In the genomic region with DNA sequence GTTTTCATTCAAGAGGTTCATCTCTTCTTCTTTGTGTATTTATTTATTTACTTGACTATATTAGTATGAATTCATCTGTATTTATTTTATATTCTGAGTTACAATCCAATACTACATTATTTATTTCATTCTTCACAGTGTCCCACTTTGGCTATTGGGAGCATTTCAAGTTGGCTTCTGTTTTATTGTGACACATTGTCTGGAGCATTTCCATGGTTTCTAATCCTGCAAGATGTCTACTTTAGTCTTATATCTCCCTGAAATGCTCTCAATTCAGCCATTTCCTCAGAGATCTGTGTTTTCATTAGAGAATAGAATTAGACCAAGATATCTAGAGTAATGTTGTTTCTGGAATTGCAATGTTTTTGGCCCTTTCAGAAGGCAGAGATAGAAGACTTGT, we compare ENCODE assay signal across 19 mouse cellular contexts.
"Had no signal": no experiment of that assay in that cellular context is flagged by ENCODE, and none has a peak within 500 bp of the region (broad histone marks: within the 10 kb centered on the region; RNA-seq: fewer than 3 reads in every experiment).

No protein-coding gene starts in this region.

- H3K4me2 ChIP-seq: limb, embryonic 15.5 days; liver, embryonic 12.5 days; lung, embryonic 15.5 days; midbrain, embryonic 11.5 days; midbrain, embryonic 15.5 days; neural tube, embryonic 12.5 days had no signal

- H3K27me3 ChIP-seq: limb, embryonic 15.5 days; liver, embryonic 12.5 days; lung, embryonic 15.5 days; megakaryocyte, embryonic 14.5 days; midbrain, embryonic 15.5 days; neural tube, embryonic 12.5 days had no signal

- H3K36me3 ChIP-seq: limb, embryonic 15.5 days; liver, embryonic 12.5 days; lung, embryonic 15.5 days; midbrain, embryonic 15.5 days; neural tube, embryonic 12.5 days had no signal

- H3K9me3 ChIP-seq: limb, embryonic 15.5 days; liver, embryonic 12.5 days; lung, embryonic 15.5 days; midbrain, embryonic 15.5 days; neural tube, embryonic 12.5 days had no signal

- H3K4me3 ChIP-seq: layer of hippocampus, adult 2 months; left cerebral cortex, adult 2 months; limb, embryonic 15.5 days; liver, embryonic 12.5 days; lung, embryonic 15.5 days; megakaryocyte, embryonic 14.5 days; midbrain, embryonic 15.5 days; neural tube, embryonic 12.5 days had no signal

- H3K4me1 ChIP-seq: limb, embryonic 15.5 days; liver, embryonic 12.5 days; lung, embryonic 15.5 days; megakaryocyte, embryonic 14.5 days; midbrain, embryonic 15.5 days; neural tube, embryonic 12.5 days had no signal

- H3K9ac ChIP-seq: limb, embryonic 15.5 days; liver, embryonic 12.5 days; lung, embryonic 15.5 days; midbrain, embryonic 15.5 days; neural tube, embryonic 12.5 days had no signal

- DNase-seq: kidney, adult 9 months; kidney, postnatal 36 days; lung, postnatal 14 days; retina, postnatal 1 day; right cerebral cortex, postnatal 4 days; spleen, adult 18-20 months; thymus, adult 18-20 months; thymus, postnatal 14 days had no signal

- H3K27ac ChIP-seq: kidney, postnatal 0 days; layer of hippocampus, adult 2 months; left cerebral cortex, adult 2 months; liver, embryonic 12.5 days; lung, embryonic 15.5 days; macrophage; midbrain, embryonic 15.5 days; neural tube, embryonic 12.5 days had no signal

- ATAC-seq: liver, embryonic 12.5 days; midbrain, embryonic 15.5 days had no signal
